Mouse (Mus musculus): ENCODE results near the gene Acot8.

The Acot8 gene

GRCm38 (mm10) chr2:164806614-164807013, 1.9 kb upstream of the Acot8 start:
- no peak for DNase-seq

GRCm38 (mm10) chr2:164805332-164805718, 643 bp upstream of the Acot8 start:
- no peak for DNase-seq

- DNase-seq = no peak
Measured at GRCm38 (mm10) chr2:164803921-164804313, 765 bp downstream of the Acot8 start.

GRCm38 (mm10) chr2:164803201-164803920, 1.3 kb downstream of the Acot8 start:
- no peak for DNase-seq

- DNase-seq = no peak
Measured at GRCm38 (mm10) chr2:164800252-164801004, 4.3 kb downstream of the Acot8 start.

GRCm38 (mm10) chr2:164798554-164798953, 6.1 kb downstream of the Acot8 start:
- peak; percentile 44 for DNase-seq

GRCm38 (mm10) chr2:164795868-164796267, 8.8 kb downstream of the Acot8 start:
- DNase-seq = no peak

GRCm38 (mm10) chr2:164794293-164794692, 10.4 kb downstream of the Acot8 start:
- peak; percentile 95 for DNase-seq

GRCm38 (mm10) chr2:164793772-164794171, 10.9 kb downstream of the Acot8 start:
- peak; percentile 38 for DNase-seq

GRCm38 (mm10) chr2:164793236-164793635, 11.4 kb downstream of the Acot8 start:
- peak; percentile 79 for DNase-seq

- no peak for DNase-seq
Measured at GRCm38 (mm10) chr2:164792400-164793190, 12.1 kb downstream of the Acot8 start.

- no peak for DNase-seq
Measured at GRCm38 (mm10) chr2:164791841-164792261, 12.8 kb downstream of the Acot8 start.

- peak; percentile 87 for DNase-seq
Measured at GRCm38 (mm10) chr2:164790451-164790850, 14.2 kb downstream of the Acot8 start.

GRCm38 (mm10) chr2:164788411-164788810, 16.3 kb downstream of the Acot8 start:
- DNase-seq = no peak

- no peak for DNase-seq
Measured at GRCm38 (mm10) chr2:164787779-164788178, 16.9 kb downstream of the Acot8 start.

- peak; percentile 45 for DNase-seq
Measured at GRCm38 (mm10) chr2:164787032-164787431, 17.6 kb downstream of the Acot8 start.

GRCm38 (mm10) chr2:164786388-164786885, 18.2 kb downstream of the Acot8 start:
- DNase-seq = peak; percentile 57

GRCm38 (mm10) chr2:164785481-164786387, 18.9 kb downstream of the Acot8 start, which contains the start of gene Snx21:
Gene Snx21 (plus strand): TSS chr2:164785823.
- DNase-seq = peak; percentile 96

- no peak for DNase-seq
Measured at GRCm38 (mm10) chr2:164784869-164785420, 19.7 kb downstream of the Acot8 start.

- no peak for DNase-seq
Measured at GRCm38 (mm10) chr2:164783926-164784581, 20.6 kb downstream of the Acot8 start.

GRCm38 (mm10) chr2:164781876-164782275, 22.8 kb downstream of the Acot8 start:
- no peak for DNase-seq

All from lung, postnatal 36 days (tissue).